Mouse (Mus musculus): ENCODE results near the gene Foxn1.

Gene Foxn1

DNA sequence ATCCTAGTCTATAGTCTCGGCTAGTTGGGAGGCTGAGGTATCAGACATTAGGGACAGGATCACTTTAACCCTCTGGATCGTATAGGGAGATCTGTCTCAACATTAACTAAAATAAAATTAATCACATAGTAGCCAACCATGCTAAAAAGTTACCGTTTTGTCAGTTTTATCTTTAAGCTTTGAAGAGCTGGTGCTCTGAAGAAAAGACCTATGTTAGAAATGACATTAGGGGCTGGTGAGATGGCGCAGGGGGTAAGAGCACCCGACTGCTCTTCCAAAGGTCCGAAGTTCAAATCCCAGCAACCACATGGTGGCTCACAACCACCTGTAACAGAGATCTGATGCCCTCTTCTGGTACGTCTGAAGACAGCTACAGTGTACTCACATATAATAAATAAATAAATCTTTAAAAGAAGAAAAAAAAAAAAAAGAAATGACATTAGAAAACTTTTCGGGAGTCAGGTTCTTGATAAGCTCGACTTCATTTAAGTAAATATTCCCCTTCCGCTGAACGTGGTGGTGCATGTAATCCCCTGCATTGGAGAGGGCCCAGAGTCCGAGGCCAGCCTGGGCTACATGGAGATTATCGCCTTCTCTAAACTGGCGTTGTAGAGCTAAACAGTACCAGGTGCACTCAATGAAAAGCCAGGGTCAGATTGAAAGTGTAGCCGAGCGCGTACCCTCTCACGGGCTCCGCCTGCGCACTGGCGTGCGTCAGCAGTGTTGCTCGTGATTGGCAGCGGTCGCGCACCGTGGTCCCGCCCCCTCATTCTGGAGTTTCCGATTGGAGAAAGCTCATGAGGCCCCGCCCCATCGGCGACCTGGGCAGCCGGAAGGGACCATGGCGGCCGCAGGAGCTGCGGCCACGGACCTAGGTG is 58.5 kb downstream of the Foxn1 start, which contains the start of gene Pigs:
Pigs (plus strand) TSS at position 782 of the 878 bp plus-strand sequence.
- DNase-seq (ENCODE audit: low read depth, low spot score), result peak; percentile 96

DNA sequence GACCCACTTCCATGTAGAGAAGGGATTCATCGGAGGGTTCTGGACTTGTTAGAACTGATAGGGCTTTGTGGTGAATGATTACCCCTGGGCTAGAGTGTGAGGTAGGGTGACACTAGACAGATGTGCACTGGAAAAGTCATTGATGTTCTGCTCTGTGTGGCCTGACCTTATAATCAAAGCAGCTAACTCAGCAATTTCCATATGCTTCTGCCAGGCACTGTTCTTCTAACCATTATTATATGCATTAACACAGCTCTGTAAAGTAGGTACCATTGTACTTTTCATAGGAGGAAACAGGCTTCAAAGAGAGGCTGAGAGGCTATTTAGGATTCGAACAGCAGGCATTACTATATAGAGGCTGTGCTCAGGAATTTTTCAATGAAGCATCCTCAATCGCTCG is 59.1 kb downstream of the Foxn1 start:
- DNase-seq (ENCODE audit: low read depth, low spot score), result no peak

DNA sequence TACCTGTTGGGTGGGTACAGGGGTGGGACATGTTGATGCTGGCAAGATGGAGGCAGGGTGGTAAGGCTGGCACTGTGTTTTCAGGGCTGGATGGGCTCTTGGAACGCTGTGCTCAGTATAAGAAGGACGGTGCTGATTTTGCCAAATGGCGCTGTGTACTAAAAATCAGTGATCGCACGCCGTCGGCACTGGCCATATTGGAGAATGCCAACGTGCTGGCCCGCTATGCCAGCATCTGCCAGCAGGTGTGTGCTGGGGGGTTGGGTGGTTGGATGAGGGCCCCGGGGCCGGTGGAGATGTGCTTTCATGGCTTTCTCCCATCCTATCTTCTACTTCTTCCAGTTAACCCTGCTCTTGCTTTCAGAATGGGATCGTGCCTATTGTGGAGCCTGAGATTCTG is 61.4 kb downstream of the Foxn1 start:
- no peak for DNase-seq (ENCODE audit: low read depth, low spot score)

DNA sequence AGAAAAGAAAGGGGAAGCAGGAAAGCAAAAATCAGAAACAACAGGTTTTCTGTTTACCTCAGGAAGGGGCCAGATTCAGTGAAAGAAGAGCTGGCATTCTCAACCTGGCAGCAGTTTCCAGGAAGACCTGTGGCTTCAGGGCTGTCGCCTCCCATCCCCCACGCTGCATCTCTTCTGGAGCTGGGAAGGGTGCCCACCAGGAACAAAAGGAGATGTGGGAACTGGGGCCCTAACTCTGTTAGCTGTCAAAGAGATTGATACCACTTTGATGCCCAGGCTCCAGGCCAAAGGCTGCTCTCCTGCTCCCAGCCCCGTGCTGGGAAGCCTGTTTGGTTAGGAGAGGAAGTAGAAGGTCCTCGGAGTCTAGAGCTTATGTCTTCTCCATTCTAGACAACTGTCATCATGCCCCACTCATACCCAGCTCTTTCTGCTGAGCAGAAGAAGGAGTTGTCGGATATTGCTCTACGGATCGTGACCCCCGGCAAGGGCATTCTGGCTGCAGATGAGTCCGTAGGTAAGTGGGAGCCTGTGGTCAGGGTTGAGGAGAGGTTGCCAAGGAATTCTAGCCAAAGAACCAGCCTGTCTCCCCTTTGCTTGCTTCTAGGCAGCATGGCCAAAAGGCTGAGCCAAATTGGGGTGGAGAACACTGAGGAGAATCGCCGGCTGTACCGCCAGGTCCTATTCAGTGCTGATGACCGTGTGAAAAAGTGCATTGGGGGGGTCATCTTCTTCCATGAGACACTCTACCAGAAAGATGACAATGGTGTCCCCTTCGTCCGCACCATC is 62.2 kb downstream of the Foxn1 start:
- no peak for DNase-seq (ENCODE audit: low read depth, low spot score)

DNA sequence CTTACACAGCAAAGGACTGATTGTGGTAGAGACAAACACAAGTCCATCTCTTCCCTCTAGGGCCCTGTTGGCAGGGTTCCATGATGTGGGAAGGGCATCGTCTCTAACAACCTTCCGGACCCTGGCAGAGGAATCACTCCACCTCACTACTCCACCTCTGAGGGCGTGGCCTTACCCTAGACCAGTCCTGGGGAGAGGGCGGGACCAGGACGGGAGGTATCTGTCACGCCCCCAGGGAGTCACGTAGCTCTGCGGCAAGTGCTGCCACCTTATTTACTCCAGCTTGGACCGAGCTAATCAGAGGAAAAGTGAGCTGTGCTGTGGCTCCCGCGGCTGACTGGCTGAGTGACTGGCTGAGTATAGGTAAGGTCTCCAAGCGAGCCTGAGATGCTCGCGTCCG is 63.5 kb downstream of the Foxn1 start, which contains the start of gene Aldoc:
Aldoc (plus strand) TSS at position 109 of the 400 bp plus-strand sequence.
- DNase-seq (ENCODE audit: low read depth, low spot score), result peak; percentile 71

DNA sequence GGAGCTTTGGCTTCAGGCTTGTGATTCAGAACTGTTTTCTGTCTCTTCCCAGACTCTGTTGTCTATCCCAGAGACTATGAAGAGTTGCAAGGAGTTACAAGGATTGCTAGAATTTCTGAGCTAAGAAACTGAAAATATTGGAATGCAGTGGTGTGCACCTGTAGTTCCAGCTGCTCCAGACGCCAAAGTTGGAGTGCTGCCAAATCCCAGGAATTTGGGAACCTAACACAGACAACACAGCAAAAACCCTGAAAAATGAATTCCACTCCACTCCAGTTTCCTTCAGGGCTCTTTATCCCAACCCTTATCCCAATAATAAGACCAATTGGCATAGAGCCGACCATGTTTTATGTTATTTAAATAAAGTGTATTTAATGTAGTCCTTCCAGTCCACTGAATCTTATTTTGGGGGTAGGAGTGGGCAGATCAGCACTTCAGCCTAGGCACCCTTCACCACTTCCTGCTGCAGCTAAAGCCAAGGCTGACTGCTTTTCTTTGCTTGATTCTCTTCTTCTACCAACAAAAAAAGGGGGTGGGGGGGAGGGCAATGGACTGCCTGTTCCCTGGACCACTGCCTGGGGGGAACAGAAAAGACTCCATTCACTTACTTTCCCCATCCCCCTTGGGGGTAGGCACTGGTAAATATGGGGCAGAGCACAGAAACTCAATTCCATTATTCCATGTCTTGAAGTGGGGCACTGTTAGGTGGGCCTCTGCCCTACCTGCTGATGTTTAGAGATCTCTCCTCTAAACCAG is 64.1 kb downstream of the Foxn1 start:
- DNase-seq (ENCODE audit: low read depth, low spot score), result no peak

DNA sequence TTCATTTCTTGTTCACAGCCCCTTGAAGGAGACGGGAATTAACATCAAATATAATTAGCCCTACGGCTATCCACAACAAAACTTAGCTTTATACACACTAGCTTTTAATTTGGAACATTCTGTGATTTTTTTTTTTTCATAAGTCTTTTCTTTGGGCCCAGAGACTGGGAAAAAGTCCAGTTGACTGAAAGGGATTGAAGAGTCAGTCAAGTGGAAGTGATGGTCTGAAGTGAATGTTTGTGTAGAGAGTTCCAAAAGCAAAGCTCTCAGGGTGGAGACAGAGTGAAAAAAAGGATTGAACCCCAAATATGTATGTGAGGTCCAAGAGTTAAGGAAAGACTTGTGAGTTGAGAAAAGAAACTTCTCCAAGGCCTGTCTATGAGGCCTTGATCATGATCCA is 67.9 kb downstream of the Foxn1 start:
- no peak for DNase-seq (ENCODE audit: low read depth, low spot score)

DNA sequence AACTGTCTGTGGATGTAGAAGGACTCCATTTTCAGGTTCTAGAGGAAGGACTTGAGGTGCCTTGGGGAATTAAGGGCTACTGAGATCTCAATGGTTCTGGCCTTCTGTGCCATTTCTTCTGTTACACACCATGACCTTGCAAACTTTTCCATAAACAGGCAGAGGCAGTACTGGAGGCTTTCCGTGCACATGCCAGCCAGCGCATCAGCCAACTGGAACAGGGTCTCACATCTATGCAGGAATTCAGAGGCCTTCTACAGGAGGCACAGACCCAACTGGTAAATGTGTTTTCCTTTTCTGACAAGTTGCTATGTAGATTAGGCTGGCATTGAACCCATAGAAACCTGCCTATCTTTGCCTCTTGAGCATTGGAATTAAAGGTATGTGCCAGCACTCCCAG is 72.7 kb downstream of the Foxn1 start:
- DNase-seq (ENCODE audit: low read depth, low spot score), result no peak

DNA sequence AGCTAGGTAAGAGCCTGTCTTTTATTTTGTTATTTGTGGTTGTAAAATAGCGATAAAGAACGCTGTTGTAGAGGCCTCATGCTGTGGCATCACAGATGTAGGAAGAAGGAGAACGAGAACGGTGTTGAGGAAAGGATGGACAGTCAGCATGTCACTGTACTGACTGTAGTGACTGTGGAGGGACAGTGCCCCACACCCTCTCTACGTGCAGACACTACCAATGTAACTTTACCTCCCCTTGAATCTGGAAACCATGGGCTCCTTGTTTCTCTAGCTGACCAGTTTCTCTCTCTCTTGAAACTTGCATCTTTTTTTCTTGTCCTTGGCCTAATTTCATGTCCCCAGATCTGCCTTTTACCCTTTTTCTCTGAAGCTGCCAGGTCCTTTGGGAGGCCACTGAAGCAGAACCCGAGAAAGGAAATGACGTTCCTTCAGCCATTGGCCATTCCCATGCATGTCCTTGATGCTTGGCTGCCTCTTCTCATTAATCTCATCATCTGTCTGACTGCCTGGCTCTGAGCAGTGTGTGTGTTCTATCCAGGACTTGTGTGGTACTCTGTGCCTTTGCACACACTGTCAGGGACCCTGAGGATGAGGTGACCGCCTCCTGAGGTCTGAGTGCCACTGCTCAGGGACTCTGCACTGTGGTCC is 75.4 kb downstream of the Foxn1 start:
- DNase-seq (ENCODE audit: low read depth, low spot score), result no peak

Data from mesoderm, embryonic 11.5 days (tissue).